Mouse (Mus musculus): ENCODE data around the gene Gas1. TPM values are rescaled to one million over a fixed set of nuclear protein-coding genes. Genes with fewer than 3 reads are reported as not detected.

Gene Gas1
- total RNA-seq, 2 experiments from 2014 or later, result not detected

DNA sequence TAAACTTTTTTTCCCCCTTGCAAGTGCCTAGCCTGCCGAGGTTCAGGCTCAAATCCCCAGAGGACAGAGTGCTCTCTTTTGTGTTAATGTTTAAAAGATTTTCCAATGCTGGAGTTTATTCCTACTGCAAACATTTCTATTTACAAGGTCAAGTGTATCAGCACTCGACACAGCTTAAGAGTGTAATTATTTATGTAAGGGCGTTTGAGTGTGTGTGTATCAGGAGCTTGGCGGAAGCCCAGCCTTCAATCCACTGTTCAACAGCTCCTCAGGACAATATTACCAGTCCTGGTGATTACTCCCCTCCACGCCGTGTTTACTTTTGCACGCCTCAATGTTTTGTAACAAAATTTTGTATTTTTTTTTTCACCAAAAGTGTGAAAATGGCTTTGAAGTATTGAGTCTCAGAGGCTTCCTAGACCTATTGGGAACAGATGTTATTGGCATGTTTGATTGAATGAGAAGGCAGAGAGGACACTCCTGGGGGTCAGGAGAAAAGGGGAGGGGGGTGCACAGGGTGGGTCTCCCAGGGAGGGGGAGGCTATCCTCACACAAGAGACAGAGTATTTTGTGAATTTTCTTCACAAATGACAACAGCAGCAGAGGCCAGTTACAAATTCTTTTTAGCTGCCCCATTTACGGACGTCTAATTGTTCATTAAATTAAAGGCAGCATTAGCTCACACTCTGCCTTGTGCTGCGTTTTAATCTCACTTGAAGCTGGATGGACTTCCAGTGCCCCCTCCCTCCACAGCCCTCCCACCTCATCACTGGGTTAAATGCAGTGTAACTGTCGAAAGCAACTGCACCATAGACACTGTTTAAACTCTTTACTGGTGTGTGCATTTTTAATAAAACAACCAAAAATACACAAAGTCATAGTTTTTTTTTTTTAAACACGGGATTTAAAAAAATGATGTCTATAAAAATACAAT is 3.3 kb downstream of the Gas1 start:
- no peak for ATAC-seq (replicated peaks; ENCODE audit: low FRiP score, poor library complexity, severe bottlenecking)

DNA sequence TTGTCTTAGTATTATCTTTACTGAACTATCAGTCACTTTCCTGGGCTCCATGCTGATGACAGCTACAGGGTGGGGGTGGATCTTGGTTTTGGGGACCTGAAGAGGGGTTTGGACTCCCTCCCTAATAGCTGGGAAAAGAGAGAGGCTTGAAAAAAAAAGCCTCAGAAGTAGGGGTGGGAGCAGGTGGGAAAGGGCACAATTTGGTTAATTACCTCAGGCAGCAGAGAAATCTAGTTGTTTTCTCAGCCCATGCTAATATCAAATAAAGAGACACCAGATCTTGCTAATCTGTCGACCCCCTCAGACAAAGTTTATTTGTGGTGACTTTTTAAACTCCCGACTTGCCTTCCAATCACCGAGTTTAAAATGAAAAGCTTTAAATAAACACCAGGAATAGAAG is 4.0 kb downstream of the Gas1 start:
- no peak for ATAC-seq (replicated peaks; ENCODE audit: low FRiP score, poor library complexity, severe bottlenecking)

DNA sequence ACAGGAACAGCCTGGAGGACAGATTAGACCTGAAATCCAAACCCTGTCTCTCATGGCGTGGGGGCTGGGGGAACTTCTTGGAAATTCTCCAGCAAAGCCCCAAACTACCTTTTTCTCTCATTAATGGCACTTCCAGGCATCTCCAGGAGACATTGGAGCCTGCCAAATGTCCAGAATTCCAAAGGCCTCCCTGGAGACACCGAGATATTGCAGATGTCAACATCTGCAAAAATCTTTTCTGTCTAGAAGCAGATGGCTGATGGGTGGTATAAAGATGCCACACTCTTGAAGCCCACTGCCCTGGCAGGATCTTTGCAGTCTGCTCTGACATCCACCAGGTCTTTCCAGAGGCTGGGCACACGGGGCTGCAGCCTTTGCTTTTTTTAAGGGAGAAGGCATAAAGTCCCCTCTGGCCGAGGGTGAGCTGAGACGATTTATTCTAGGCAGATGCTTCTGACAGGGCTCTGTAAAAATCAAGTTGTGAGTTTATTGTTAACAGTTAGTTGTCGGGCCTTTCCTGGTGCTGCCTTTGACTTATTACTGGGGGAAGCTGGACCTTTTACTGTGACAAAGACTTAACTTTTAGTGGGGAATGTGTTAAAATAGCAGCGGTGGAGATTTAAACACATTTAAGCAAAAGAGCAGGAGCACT is 4.7 kb downstream of the Gas1 start:
- no peak for ATAC-seq (replicated peaks; ENCODE audit: low FRiP score, poor library complexity, severe bottlenecking)

DNA sequence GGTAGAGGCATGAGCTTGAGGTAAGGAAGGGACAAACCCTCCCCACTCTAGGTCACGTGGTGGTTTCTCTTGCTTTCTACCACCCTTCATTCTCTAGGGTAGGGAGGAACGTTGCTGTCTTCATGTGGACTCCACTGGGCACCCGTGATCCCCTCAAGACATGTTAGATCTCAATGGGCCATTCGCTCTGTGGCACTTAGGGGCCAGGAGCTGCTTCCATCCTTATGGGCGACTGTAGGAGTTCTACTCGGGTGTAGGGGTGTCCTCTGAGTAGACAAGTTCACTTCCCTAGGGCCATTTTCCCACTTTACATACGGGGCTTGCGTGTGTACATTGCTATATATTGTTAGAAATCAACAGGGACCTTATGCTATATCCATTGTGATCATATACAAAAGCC is 5.4 kb downstream of the Gas1 start:
- ATAC-seq (replicated peaks; ENCODE audit: low FRiP score, poor library complexity, severe bottlenecking), result no peak

DNA sequence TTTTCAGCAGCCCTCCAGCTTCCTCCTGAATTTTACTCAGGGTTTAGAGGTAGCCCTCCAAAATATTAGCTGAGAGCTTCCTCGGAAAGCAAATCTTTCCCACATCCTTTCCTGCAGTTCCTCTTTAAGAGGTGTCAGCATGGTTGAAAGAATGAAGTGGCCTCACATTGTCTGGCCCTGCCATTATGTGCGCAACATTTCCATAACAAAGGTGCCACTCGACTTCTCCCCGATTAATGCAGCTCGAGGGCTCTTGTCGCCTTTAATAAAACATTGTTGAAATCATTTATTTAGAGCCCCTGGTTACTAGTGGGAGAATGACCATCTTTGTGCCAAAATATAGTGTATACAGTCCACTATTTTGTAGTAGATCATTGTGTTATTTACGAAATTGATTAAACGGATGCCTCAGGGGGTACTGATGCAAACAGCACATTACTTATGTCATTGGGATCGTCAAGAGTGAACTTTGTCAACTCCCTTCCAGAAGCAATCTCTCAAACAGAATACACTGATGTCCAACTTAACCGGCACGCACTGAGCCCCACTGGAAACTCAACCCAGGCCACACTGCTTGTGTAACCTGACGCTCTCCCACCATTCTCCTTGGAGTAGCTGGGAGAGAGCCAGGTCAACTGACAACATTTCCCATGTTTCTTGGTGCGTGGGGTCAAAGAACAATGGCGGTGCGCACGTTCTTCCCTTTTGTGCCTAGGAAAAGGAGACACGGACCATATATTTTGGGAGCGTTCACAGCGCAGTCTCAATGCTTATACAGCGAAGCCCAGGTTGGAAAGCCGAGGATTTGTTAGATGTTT is 6.1 kb downstream of the Gas1 start:
- no peak for ATAC-seq (replicated peaks; ENCODE audit: low FRiP score, poor library complexity, severe bottlenecking)

DNA sequence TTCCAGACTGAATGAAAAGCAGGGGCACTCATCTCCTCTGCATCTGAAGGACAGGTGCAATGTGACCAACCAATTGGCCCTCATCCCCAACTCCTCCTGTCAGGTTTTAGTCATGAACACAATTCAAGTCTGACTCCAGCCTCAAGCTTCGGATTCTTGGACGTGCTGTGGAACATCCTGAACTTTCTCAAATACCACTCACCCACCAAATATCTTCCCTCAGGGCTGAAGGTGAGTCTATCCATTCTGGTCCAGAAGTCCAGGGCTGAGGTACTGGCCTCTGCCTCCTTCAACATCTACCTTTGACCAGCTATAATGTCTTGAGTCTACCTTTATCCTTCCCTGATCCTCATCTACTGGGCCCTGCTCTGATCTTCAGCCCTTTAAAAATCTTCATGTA is 8.1 kb downstream of the Gas1 start:
- ATAC-seq (replicated peaks; ENCODE audit: low FRiP score, poor library complexity, severe bottlenecking), result no peak

DNA sequence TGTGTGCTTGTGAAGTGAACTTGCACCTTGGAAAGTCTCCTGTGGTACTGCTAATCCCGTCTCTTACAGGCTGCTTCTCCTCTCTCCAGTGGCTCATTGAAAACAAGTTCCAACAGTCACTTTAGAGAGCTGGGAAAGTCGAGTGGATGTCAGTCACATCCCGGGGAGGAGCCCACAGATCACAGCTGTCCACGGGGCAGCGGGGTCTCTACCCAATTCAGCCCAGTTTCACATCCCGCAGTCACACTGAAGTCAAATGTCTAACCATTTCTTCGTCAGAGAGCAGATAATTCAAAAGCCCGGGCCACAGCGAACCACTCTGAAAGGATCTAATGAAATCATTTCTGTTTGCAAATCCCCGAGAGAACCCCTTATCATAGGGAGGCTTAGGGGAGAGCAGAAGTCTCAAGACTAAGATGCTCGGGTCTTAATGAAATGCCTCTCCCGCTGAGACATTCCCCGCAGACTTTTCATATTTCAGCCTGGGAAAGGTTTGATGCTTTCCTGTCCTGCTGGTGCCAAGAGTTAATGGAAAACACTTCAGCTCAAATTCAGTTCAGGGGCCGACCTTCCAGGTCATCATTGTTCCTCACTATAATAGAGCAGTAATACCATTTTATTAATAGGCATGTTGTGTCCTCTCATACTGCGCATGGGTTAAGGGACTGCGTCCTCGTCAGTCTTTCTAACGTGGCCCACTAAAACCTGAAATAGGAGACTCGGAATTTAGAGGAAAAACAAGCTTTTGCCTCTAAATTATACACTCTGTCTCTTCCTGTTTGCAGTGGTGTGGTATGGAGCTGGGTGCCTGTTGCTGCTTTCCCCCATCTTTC is 20.7 kb downstream of the Gas1 start:
- ATAC-seq (replicated peaks; ENCODE audit: low FRiP score, poor library complexity, severe bottlenecking), result no peak

DNA sequence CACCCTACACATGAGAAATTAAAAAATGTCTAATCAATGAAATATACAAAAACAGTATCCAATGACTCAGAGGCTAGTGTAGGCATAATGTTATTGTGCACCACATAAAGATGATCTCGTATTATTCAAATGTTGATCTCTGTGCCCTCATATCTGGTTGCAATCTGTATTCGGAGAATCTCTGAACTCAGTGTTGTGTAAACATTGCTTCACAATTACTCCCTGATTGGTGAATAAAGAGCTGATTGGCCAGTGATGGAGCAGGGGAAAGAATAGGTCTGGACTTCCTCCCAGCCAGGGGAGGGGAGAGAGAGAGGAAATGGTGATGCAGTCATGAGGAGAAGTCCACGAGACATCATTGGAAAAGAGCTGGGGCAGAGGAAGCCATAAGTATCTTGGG is 23.0 kb downstream of the Gas1 start:
- ATAC-seq (replicated peaks; ENCODE audit: low FRiP score, poor library complexity, severe bottlenecking), result no peak

DNA sequence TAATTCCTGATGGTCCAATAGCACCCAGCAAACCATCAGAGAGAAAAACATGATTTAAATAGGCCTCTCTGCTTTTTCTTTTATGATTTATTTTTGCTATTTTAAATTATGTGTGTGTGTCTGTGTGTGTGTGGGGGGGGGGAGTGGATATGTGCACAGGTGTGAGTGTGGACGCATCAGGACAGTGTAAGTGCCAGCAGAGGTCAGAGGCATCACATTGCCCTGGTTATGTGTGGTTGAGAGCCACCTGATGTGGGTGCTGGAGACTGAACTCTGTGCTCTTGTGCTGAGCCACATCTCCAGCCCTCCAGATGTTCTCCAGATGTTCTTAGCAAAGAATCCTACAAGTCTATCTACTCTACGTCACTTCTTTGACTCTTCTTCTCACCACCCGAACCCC is 28.9 kb downstream of the Gas1 start:
- no peak for ATAC-seq (replicated peaks; ENCODE audit: low FRiP score, poor library complexity, severe bottlenecking)

DNA sequence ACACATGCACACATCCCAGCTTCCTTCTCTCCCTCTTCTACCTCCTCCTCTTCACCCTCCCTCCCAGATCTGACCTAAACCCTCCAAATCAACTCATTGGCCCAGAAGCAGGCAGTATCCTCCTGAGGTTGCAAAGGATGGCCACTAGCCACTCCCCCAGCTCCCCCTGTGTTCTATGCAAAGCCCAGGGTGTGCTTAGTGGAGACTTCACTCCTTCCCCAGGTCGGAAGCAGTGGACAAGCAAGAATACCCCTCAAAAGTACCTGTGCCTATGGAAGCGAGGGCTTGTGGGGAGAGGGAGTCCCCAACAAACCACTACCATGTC is 29.3 kb downstream of the Gas1 start:
- ATAC-seq (replicated peaks; ENCODE audit: low FRiP score, poor library complexity, severe bottlenecking), result no peak

DNA sequence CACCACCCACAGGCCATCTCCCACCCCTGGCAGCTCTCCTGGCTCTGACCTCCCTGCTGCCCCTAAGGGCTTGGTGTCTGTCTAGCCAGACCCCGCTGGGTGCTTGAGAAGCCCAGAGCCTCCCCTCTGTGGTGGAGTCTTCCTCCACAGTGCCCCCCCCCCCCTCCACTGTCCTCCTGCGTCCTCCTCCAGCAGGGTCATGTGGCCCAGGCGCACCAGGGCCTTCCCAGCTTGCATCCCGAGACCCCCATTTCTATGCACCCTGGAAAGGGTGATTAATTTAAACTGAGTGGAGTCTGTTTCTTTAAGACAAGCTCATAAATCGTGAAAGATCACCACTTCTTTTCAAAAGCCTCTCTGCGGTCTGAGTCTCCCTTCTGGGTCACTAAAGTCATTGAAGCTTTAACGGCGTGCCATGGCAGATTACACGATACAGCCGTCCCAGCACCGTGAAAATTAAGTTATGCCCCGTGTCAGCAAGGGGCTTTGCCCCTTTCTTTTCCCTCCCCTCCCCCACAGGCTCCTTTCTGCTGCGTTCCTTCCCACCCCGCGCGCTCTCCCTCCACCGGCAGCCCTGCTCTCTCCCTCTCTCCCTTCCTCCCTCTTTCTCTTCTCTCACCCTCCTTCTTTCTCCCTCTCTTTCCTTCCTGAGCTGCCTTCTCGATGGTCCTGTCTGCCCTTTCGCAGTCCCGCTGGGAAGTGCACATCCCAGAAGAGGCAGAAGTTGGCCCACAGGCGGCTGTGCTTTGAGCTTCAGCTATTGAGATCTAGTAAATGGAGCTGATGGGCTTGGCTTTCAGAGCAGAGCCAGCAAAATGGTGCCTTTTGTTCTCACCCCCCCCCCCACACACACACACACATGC is 29.9 kb downstream of the Gas1 start:
- no peak for ATAC-seq (replicated peaks; ENCODE audit: low FRiP score, poor library complexity, severe bottlenecking)

DNA sequence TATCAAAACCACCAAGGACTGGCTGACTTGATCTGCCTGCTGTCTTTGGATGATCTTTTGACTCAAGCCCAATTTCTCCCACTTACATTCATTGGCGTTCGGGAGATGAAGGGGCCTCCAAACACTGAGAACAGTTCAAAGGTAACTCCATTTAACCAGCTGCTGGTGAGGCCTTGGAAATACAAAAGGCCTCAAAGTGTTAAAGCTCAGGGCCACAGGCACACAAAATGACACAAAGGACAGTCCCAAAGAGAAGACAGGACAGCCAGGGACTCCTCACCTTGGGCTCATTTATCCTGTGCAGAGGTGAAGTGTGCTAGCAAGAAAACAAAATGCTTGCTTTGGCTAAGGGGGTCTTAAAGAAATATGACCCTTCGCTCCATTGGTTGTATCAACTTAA is 30.9 kb downstream of the Gas1 start:
- ATAC-seq (replicated peaks; ENCODE audit: low FRiP score, poor library complexity, severe bottlenecking), result no peak

DNA sequence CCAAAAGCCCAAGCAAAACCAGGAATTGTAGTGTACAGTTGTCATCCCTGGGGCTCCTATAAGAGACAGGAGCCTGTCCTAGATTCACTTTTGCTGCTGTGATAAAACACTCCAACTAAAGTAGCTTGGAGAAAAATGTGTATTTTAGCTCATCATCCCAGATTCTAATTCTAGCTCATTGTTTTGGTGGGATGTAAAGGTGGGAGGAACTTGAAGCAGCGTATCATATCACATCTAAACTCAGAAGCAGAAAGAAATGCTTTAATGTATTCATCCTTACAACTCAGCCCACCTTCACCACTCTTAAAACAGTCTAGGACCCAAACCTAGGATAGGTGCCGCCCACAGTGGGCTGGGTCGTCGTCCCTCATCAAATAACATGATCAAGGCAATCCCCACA is 40.2 kb downstream of the Gas1 start:
- no peak for ATAC-seq (replicated peaks; ENCODE audit: low FRiP score, poor library complexity, severe bottlenecking)

DNA sequence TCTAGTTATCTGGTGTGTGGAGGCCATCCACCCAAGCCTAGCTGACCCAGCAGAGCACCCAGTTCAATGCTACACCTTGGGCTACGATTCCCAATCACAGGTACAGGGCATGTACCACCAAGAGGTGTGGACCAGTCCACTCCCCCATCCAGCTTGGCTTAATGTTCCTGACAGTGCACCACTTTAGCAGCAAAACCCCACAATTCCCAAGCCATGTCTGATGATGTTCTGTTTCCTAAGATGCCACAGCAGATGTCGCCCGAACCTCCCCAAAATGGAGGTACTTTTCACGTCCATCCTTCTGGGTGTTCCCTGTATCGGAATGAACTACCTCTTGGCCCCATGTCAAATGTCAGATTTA is 42.7 kb downstream of the Gas1 start:
- ATAC-seq (replicated peaks; ENCODE audit: low FRiP score, poor library complexity, severe bottlenecking), result no peak

DNA sequence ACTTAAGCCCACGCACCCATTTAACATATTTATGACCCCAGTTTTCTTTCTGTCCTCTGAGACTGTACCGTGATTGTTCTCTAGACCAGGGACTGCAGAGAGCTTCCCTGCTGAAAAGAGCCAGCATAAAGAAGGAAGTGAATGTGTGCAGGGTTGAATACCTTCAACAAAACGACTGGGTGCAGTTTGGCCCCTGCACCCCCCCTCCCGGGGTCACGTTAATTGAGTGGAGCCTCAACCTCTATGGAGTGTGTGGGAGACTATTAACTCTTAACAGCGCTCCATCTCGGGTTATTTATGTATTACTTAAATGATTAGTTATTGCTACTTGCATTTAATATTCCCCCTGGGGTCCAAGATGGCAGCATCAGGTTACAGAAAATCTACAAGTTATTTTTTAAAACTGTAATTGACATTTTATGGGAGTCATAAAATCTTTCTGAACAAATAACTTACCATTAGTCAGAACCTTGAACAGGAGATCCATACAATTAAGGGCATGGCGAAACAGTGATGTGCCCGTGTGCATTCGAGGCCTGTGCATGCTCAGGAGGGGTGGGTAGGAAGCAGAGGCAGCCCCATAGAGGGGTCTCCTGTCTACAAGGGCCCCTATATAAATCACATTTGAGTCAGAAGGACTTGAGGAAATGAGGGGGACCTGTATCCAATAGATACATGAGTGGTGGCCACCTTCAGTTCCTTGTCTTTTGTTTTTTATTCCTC is 43.3 kb downstream of the Gas1 start:
- ATAC-seq (replicated peaks; ENCODE audit: low FRiP score, poor library complexity, severe bottlenecking), result no peak

DNA sequence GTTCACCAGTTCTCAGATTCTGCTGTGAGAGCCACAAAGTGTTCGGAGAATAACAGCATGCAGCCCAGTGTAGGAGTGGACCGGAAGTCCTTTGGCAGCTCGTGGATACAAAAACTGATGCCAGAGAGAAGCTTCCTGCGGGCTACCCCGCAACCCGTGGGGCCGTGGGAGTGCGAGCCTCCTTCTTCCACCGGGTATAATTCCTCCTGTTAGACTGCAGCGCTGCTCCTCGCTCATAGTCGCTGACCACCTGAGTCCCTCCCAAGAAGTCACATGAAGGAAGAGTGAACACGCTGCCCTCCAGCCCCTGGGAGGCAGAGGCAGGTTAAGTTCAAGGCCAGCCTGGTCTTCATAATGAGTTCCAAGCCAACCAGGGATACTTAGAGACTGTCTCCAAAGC is 45.4 kb downstream of the Gas1 start:
- ATAC-seq (replicated peaks; ENCODE audit: low FRiP score, poor library complexity, severe bottlenecking), result no peak

DNA sequence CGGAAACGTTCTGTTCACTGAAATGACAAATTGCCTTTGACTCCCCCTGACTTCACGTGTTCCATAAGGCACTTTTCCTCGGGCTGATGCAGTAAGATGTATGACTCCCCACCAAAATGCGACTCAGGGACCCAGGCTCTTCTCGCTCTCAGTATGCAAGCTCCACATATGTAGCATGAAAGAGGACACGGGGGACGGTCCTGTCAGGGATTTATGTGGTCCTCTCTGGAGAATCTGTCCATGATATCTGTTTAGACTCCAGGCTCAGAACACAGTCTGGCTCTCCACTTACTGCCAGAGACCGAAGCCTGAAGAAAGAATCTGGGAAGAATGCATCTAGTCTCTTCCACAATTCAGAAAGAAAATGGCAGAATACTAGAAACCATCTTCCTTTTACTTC is 47.6 kb downstream of the Gas1 start:
- ATAC-seq (replicated peaks; ENCODE audit: low FRiP score, poor library complexity, severe bottlenecking), result no peak

DNA sequence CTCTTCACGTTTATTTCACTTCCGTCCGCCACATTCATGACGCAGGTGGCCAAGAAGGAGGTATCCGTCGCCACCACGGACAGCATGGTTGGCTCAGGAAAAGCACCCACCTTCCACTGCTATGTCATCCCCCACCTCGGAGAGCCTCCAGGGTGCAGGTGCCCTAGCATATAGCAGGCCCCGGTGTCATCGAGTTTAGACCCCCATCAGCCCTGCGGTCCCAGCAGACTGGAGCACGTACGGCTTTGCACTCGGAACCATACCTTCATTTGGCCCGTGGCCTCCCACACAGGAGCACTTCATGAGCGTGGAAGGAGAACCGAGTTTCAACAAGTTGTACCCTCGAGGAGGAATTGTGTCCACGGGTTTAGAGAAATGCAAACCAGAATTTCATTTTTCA is 50.8 kb downstream of the Gas1 start:
- ATAC-seq (replicated peaks; ENCODE audit: low FRiP score, poor library complexity, severe bottlenecking), result no peak
